Mouse (Mus musculus) hindbrain, embryonic 10.5 days (tissue): ENCODE measurements at regions not wholly inside any gene's neighbourhood (a gene's known extent, or its start where the extent isn't known, plus 50 kb on each side); places are given as distances from the start of the nearest gene placed in this dataset.

ENCODE experiments used
- DNase-seq: peaks from one replicate; pipeline ENCODE4 v3.0.0-alpha.2; 2017; ENCODE audit warnings: low spot score
- H3K27ac ChIP-seq: fragments of 300-500 bp; sonication (generic); 2 replicates; pipeline ENCODE4 v1.5.1; 2016; ENCODE audit warnings: mild to moderate bottlenecking, moderate library complexity
- H3K27me3 ChIP-seq: fragments of 300-500 bp; sonication (generic); 2 replicates; pipeline ENCODE4 v1.6.1; 2016; ENCODE audit warnings: mild to moderate bottlenecking; ENCODE audit not compliant: poor library complexity, insufficient read depth, severe bottlenecking
- H3K36me3 ChIP-seq: fragments of 300-500 bp; sonication (generic); 2 replicates; pipeline ENCODE4 v1.6.1; 2016; ENCODE audit warnings: mild to moderate bottlenecking, moderate library complexity
- H3K4me1 ChIP-seq: fragments of 300-500 bp; sonication (generic); replicated peaks from 2 replicates; pipeline ENCODE4 v1.6.1; 2016; ENCODE audit warnings: mild to moderate bottlenecking
- H3K4me3 ChIP-seq: fragments of 300-500 bp; sonication (generic); 2 replicates; pipeline ENCODE4 v1.5.1; 2016; ENCODE audit warnings: mild to moderate bottlenecking, moderate library complexity
- H3K9me3 ChIP-seq: fragments of 300-500 bp; sonication (generic); 2 replicates; pipeline ENCODE4 v1.6.1; 2016; ENCODE audit warnings: mild to moderate bottlenecking, moderate library complexity
- WGBS: fragments of 180-500 bp; shearing (Covaris S2); methylation state at CpG from one replicate; pipeline ENCODE4 v1.1.7; 2016; 5-methylcytosine and 5-hydroxymethylcytosine counted together

DNA sequence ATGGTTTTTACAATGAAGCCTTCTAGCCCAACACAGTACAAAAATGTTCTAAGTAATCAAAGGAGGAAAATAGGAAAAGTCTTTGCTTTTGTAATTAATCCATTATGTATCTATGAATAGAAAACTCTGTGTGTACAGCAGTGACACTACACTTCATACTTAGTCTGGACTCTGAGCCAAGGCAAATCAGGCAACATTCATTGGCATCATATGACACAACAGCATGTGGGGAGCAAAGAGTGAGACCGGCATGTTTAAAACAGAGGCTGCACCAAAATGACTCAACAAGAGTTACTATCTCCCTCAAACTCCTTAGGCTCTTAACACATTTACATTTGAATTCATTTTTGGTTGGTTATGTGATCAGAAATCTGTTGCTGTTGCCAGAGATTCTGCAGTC is 1039.5 kb downstream of the 5730522E02Rik start:
- DNase-seq: no peak
- no peaks in the 10 kb centered on the region for H3K4me1 ChIP-seq
- no peaks in the 10 kb centered on the region for H3K36me3 ChIP-seq
- no peak overlapping the region for H3K4me3 ChIP-seq
- H3K27me3 ChIP-seq: no peaks in the 10 kb centered on the region
- no peaks in the 10 kb centered on the region for H3K9me3 ChIP-seq
- WGBS: 91% methylated on average over 1 of the region's 1 CpGs
- H3K27ac ChIP-seq: no peak overlapping the region
